Mouse (Mus musculus): ENCODE data around the gene Castor1.
A peak's percentile ranks its signal among the peaks of the same experiment; 100 is the strongest.
"Not testable (repeated sequence)": the region's sequence is repeated elsewhere in the genome, so short reads cannot be mapped to it uniquely, and the experiment has no call there.

Castor1 gene

GRCm38 (mm10) chr11:4217914-4218629 lies at the start of gene Castor1:
Gene Castor1 (plus strand): TSS chr11:4218225.
- DNase-seq = peak; percentile 98 to 99

GRCm38 (mm10) chr11:4174586-4174985 lies 43.4 kb upstream of the Castor1 start:
- peak in 1 of 2 experiments; percentile 63 for DNase-seq

DNA sequence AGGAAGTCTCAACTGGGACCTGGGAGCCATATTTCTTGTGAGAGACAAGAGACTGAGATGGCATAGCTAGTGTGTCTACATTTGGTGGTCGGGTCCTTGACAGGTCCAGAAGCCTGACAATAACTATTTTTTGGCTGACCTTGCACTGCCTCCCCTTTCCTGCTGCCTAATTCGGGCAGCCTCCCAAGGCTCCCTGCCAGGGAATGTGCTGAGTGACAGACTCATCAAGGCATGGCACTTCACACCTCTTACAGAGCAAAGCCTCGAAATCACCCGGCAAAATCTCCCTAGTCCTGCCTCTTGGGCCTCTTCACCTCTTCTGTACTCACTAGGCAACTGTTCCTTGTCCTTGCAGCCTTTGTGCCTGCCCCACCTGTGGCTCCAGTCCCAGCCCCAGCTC lies 40.3 kb upstream of the Castor1 start:
- DNase-seq = peak in 1 of 2 experiments; percentile 43

DNA sequence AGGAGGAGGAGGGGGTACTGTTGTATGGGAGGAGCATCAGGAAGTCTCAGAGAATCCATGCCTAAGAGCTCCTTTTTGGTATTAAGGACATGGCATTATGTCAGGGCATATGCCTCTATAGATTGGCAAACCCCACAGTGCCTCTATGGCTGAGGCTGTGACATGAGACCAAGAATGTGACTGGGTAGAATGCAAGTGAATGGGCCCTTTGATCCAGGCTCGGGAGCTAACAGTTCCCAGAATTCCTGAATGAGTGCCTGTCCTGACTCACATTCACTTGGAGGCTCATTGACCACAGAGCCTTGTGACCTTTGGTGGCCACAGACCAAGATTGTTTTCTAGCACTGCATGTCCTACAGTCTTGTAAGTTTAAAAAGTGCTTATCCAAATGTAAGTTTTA lies 36.0 kb upstream of the Castor1 start:
- peak in 1 of 2 experiments; percentile 42 for DNase-seq

DNA sequence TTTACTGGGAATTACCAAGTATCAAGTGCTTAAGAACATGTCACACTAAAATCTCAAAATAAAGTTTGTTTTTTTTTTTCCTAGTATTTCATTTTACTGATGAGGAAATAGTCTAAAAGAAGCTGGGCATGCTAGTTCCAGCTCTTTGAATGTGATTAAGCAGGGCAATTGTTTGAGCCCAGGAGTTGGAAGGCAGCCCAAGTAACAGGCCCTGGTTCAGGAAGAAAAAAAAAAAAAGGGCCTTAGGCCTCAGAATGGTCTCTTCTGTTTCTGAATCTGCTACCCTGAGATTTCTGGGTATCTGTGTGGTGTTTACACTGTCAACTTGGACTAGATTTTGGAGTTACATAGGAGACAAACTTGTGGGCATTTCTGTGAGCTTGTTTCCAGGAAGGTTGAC lies 34.5 kb upstream of the Castor1 start:
- peak in 1 of 2 experiments; percentile 63 for DNase-seq

GRCm38 (mm10) chr11:4184251-4184952 lies 33.6 kb upstream of the Castor1 start:
- peak in 1 of 2 experiments; percentile 64 for DNase-seq

DNA sequence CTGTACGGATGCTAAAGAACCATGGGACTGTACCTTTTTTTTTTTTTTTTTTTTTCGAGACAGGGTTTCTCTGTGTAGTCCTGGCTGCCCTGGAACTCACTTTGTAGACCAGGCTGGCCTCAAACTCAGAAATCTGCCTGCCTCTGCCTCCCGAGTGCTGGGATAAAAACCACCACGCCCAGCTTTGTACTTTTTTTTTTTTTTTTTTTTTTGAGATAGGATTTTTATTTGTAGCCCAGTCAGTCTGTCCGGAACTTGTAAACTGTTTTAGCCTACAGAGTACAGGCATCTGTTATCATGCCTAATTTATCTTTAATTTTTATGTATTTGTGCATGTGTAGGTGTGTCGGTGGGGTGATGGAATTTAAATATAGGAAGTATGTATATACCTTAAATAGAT lies 32.5 kb upstream of the Castor1 start:
- DNase-seq = not testable (repeated sequence)

- peak; percentile 99 for DNase-seq
Observed at GRCm38 (mm10) chr11:4186486-4187317, 31.3 kb upstream of the Castor1 start, which contains the start of gene Tbc1d10a. Gene Tbc1d10a (plus strand): TSS chr11:4186789.

DNA sequence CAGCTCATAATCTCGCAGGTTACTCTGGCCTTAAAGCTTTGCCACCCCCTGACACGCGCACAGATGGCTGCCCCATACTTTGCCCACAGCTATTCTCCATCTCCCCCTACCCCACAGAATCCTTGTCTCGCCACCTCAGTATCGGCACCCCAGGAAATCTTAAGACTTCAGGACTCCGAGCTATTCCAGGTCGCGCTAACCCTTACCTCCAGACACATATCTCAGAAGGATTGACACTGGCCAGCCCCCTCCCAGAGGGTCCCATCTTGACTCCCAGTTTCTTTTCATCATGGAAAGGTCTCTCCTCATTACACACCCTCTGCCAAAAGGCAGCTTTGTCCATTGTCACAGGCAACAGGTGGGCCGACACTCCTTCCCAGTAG lies 30.7 kb upstream of the Castor1 start:
- no peak for DNase-seq

DNA sequence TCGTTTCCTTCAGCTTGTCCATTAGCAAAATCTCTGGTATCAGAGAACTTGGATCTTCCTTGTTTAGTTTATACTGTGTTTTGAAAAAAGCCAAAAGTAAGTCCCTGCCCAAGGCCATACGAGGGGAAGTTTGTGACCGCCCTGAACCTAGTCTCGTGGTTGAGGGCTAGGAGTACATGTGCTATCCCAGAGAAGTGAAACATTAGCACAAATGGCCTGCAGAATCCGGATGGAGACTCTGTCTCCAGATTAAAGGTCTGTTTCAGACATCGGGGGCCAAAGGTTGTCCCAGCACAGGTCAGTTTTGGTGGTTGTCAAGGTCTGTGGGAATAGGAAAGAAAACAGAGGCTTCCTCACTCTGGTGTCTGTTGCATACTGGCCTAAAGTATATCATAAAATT lies 28.8 kb upstream of the Castor1 start:
- peak; percentile 76 to 89 for DNase-seq

- no peak for DNase-seq
Observed at GRCm38 (mm10) chr11:4190677-4191076, 27.3 kb upstream of the Castor1 start.

DNA sequence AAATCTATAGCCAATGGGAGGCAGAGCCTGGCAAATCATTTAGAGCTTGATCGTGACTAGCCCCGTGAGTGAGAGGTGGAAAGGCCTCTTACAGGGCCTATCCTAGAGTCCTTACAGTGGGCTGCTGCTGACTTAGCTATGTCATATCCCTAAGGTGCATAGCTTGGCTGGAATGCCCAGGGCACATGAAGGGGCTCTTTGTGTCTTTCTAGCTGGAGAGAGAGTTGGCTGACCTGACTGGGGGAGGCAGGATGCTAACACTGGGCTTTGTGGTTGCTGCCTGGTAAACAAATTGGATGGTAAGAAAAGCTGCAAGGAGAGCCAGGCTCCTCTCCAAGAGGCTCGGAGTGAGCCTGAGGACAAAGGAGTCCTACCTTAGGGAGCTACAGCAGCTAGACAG lies 25.3 kb upstream of the Castor1 start:
- no peak for DNase-seq

GRCm38 (mm10) chr11:4193420-4193819 lies 24.6 kb upstream of the Castor1 start:
- no peak for DNase-seq

GRCm38 (mm10) chr11:4195597-4196031 lies 22.4 kb upstream of the Castor1 start:
- peak in 1 of 2 experiments; percentile 6 for DNase-seq

DNA sequence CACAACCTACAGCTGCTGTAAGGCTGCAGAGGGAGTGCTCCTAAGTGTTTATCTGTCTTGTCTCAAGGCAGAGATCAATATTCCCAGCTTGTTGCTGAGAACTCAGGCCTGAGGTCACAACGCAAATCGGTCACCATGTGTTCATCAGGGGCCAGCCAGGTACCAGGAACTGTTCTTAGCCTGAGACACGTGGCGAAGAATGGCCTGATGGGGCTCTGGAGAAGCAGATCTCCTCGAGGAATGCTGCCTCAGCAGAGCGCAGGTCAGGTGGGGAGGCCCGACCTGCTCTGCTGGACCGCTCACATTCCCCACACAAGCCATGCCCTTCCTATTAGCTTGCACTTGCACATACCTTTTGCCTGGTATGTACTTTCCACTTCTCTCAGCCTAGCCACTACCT lies 21.4 kb upstream of the Castor1 start:
- peak; percentile 82 to 91 for DNase-seq

- DNase-seq = peak; percentile 86 to 94
Observed at GRCm38 (mm10) chr11:4197691-4198090, 20.3 kb upstream of the Castor1 start.

GRCm38 (mm10) chr11:4201981-4202700 lies 15.9 kb upstream of the Castor1 start:
- peak in 1 of 2 experiments; percentile 72 for DNase-seq

DNA sequence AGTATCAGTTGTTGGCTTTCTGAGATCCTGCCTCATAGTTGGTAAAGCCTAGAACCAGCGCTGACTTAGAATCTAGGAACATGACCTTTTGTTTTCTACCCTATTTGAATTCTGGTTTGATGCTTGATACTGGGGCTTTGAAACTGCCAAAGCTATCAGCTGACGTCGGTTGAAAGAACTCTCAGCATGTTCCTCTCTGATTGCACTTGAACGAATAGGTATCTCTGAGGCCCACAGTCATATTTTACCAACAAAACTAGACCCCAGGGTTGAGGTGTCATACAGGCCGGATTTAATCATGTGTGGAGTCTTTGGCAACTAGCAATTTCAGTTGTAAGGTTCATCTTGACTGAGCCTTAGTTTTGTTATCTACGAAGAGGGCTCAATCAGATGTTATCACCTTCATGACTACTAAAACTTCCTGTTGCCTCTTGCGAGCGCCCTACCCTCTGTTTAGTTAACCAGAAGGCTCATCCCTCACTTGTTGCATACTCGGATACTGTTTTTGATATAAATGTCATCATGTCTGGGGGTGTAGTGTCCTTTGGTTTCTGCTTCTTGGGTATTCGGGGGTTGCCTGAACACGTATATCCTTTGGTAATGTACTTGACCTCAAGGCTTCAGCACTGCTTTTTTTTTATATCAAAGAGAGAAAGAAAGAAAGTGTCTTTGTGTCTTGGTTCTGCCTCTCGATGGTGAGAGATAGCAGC lies 14.9 kb upstream of the Castor1 start:
- no peak for DNase-seq

- peak; percentile 86 to 93 for DNase-seq
Observed at GRCm38 (mm10) chr11:4203705-4204074, 14.3 kb upstream of the Castor1 start.

DNA sequence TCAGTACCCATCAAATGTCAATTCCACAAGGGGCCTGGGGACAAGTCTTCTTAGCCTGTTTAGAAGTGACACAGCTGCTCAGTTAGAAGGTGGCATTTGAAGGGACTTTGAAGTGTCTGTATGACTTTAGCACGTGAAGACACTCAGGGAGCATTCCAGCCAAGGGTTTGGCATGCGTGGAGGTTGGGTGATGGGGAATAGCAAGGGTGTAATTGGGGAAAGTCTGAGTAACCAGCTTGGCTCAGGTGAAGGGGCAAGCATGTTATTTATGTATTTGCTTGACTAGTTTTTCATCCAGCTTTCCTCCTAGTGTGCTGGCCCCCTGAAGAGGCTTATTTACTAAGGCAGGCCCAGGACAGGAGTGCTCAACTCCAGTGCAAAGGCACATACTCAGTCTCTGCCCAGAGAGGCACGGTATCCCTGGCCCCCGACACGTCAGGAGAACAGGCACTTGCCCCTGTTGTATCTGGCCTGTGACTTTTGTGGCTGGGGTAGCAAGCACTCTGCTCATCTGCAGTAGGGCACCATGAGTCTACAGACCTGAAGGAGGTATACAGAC lies 12.8 kb upstream of the Castor1 start:
- peak in 1 of 2 experiments; percentile 53 for DNase-seq

GRCm38 (mm10) chr11:4205951-4206350 lies 12.1 kb upstream of the Castor1 start:
- no peak for DNase-seq
